Mouse (Mus musculus) left cerebral cortex, postnatal 25 days (tissue): ENCODE measurements at regions not wholly inside any gene's neighbourhood (a gene's known extent, or its start where the extent isn't known, plus 50 kb on each side); places are given as distances from the start of the nearest gene placed in this dataset.

Experiments
- DNase-seq, 2 experiments: peaks; one replicate each; pipeline ENCODE4 v3.0.0; 2022; ENCODE audit warnings: low spot score in 2 of 2, mixed read lengths in 1 of 2
- intact Hi-C: fragments of 180-260 bp; cut with DNase I; formaldehyde crosslinking; loops from one replicate; pipeline ENCODE4 v1.15.1; 2025

DNA sequence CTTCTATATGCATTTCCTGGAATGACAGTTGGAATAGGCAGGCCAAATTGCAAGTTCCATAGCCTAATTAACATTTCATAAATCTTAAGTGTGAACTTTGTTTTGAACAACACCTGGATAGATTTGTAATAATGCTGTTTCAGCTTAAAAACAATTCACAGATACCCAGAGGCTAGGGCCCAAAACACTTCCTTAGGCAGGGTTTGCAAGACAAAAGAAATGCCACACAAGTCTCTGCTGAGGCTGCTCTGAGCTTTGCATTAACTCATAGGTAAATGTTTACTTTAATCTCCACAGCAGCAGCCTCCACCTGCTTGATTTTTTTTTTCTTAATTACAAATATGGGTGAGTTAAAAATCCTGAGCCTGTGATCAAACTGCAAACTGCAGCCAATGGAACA, 118.4 kb downstream of the Gnat3 start:
- DNase-seq, result no peak

DNA sequence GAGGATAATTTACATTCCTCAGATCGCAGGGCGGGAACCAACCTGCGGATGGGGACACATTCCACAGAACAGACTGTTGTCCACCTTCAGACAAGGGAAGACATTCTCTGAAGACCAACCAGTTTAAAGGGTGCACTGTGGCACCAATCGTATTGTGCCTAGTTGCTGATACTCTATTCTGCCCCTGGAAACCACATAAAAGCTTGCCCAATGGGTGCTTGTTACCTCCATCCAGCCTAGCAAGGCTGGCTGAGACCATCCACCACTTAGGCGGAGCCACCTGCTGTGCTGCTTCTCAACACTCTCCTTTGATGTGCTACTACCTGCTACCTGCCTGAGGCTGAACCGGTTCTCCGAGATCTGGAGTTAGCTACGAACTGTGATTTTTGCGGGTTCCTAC, 119.9 kb downstream of the Gnat3 start:
- intact Hi-C loops, result no loop called here
- no peak for DNase-seq

More for the DNA sequence above, 118.4 kb downstream of the Gnat3 start:
- intact Hi-C loops, result no loop called here

DNA sequence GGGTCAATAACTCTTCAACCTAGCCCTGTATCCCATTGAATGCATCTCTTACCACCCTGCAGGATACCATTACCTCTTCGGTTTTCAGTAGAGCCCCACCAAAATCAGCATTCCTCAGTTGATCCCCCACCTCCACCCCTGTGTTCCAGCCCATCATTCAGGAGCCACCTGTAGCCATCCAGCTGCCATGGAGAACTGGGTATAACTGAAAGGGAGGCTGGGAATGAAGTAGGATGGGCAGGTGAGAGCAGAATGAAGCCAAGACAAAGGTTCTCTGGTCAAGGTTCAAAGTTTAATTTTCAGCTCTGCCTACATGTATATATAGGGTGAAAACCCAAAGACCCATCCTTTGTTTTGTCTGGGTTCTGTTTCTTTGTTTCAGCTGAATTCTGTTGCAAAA, 121.4 kb downstream of the Gnat3 start:
- no peak for DNase-seq
- intact Hi-C loops, result no loop called here

DNA sequence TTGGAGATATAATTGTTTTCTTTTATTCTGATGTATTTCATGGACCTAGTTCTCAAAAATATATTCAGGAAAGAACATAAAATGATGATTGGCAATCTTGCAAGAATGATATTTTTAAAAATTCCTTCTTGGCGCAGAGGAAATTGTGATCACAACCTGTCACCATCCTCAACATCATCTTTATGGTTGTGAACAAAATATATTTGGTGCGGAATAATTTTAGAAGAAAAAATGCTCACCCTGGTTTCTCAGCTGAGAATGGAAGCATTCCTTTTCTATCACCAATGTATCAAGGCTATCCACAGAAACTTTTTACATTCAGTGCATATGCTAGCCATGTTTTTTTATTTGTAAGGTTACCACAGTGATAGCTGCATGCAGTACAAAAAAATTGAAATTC, 123.1 kb downstream of the Gnat3 start:
- intact Hi-C loops, result no loop called here
- peak in 1 of 2 experiments; percentile 55 for DNase-seq

DNA sequence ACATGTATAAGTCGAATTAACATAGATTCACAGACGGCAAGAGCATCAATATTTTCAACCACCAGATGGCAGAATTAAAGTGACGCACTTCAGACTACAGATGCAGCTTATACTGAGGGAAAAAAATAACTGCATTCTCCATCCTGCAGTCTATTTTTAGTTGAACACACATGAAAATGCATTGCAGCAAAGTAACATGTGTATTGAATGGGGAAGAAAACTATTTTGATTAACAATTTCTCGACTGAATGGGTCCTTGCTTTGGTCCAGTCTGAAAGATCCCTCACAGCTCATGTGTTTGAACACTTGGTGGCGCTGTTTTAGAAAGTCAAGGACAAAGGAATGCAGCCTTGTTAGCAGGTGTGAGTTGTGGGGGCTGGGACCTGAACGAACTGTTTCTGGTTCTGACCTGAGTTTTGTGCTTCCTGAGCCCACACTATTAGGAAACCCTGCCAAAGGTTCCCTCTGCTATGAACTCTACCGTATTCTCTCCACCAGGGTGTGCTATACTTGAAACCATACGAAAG, 125.6 kb downstream of the Gnat3 start:
- intact Hi-C loops, result loop anchor here (1.0 to 2.0 kb wide), 2 partner anchors 272 to 357 kb away; partner anchors contain the start of gene Gnai1
- DNase-seq, result peak; percentile 45 to 86

DNA sequence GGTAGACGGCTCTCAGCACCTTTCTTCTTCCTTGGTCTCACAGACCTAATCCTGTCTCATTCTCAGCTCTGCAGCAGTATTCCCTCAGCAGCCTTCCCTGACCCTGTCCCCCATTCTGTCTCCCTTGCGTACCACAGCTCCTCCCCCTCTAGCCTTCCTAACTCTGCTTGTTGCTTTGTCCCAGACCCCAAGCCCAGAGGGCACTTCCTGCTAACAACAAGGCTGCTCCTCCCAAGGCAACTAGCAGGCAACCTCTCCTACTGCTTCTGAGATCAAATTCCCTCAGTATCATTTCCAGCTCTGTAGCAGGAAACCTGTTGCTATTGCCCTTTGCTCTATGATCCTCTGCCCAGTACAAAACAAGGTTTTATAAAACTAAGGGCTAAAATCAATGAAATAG, 127.6 kb downstream of the Gnat3 start:
- intact Hi-C loops, result loop anchor here (2.0 kb wide), 1 partner anchor 355 kb away; no protein-coding TSS in a partner anchor
- no peak for DNase-seq

DNA sequence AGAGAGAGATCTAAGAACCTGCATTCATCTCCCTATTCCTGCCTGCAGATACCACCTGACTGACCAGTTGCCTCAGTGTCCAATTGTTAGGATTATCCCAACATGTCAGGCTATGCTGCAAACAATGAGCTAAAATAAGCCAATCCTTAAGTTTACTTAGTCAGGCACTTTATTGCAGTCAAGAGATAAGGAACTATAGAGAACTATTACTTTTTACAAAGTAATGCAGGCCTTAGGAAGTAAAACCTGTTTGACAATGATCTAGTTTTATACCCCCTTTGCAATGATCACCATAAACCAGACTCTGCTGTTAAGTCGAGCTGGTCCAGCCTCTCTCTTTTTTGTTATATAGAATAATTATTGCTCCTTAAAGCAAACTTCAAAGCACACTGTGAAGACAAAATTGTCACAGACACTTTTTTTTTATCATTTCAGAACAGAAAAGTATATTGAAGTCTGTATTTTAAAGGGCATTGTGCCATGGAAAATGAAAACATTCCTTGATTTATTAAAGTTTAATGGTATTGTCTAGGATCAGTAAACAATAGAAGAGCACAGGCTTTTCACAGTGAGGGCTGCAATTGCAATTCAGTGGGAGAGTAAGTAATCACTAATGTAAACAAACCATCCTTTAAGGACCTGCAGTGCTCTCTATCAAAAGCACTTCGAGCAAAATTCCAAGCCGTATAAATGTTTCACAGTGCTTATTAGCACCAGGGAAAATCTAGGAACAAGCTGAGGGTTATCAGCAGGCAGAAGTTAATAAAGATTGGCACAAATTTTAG, 152.7 kb downstream of the Gnat3 start:
- intact Hi-C loops, result no loop called here
- DNase-seq, result no peak

DNA sequence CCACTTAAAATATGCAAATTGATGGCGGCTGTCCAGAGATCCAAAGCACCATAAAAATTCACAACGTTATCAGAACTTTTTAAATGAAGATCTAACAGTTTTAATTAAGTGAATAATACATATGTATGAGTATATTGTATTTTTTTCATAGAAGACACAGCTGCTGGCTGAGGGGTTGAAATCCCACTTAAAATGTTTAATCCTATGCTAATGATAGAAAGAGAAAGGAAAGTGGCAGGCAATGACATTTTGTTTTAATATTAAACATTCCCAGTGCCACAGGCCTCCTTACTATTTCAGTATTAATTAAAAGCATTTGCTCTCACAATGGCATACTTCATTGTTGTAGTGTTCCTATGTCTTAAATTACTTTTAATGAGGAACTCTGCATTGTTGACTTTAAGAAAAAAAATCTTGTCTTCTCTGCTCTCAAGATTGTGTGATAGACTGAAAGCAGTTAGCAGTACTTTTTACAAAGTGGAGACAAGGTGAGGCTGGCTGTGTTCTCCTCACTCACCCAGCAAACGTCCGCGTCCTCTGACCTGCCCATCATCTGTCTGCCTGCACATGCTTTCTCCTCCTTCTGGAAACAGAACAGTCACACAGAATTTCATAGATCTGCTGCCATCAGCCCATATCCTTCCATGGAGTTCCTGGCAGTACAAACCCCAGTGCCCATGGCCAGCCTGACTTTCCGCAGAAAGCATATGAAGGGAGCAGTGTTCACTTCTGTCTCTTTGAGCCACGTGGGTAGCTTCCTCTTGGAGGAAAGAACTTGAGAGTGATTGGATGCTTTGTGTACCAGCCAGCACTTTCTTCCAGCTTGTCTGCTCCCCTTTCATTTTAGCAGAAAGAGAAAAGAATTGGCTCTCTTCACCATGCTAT, 173.7 kb downstream of the Gnat3 start:
- no peak for DNase-seq
- intact Hi-C loops, result no loop called here

DNA sequence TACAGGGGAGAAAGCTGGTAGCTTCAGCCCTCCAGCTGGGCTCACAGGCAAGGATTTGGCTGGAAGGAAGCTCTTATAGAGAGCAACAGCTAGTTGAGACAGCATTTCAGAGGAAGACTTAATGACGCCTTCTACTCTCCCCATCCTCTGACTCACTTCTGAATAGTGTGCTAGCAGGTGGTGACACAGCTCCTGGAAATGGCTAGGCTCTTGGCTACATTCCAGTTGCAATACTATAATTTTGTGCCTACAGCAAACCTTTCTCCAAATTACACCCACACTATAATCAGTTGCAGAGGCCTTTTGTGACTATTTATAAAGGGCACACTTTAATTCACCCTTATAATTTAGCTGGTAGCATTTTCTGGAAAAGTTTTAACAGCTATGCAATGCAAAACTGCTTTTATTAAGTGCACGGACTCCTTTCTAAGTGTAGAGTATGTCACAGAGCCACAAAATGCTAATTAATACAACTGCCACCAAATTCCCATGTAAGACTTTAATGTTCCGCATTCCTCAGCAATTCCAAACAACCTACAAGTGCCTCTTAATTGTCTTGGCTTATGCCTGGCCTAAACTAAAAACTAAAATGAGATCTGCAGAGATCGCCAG, 175.2 kb downstream of the Gnat3 start:
- peak; percentile 16 to 35 for DNase-seq

DNA sequence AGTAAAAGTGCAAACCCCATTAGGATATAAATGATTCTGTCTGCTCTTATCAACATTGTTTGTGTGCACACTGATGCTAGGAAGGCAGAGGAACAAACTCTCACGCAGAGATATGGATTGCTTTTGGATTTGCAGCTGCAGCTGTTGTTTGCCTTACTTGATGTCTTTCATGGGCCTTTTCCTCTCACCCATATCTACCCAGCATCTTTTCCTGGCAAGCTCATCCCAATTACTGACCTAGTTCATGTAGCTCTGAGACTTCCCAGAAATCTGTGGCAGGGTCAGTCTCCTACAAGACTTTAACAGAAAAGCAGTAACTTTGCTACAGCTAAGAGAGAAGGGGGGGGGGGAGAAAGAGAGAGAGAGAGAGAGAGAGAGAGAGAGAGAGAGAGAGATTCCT, 189.9 kb downstream of the Gnat3 start:
- no peak for DNase-seq
- intact Hi-C loops, result no loop called here

More for the DNA sequence above, 175.2 kb downstream of the Gnat3 start:
- intact Hi-C loops, result no loop called here

DNA sequence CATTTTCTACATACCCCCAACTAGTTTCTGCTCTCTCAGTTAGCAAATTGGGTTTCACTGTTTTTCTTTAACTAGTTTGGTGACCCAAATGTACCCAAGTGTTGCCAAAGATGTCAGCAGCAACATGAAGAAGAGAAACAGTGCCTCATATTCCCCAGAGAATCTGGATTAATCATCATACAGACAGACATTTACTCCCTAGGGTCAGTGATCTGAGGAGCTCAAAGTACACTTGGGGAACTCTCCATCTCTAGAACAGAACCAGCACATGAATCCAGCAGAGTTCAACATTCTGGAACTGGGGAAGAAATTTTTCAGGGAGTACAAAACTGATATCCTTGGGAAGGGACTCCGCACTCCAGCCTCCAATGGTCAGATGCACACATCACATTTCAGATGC, 191.4 kb downstream of the Gnat3 start:
- intact Hi-C loops, result no loop called here
- no peak for DNase-seq

DNA sequence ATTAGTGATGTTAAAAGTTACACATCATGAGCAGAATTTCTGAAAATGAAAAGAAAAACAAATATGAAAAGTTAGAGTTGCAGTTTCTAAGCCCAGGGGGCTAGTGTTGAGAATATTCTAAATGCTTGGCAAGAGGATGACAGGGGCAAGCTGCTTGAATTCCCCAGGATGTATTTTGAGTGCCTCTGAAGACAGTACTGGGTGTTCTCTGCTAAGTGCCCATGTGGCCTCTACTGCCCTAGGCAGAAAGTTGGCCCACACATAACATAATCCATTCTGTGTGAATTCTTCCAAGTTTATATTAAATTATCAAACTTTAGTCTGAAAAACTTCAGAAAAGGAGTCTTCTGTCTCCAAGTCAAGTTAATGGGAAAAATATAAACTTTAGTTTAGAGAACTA, 196.6 kb downstream of the Gnai1 start:
- intact Hi-C loops, result no loop called here
- no peak for DNase-seq

DNA sequence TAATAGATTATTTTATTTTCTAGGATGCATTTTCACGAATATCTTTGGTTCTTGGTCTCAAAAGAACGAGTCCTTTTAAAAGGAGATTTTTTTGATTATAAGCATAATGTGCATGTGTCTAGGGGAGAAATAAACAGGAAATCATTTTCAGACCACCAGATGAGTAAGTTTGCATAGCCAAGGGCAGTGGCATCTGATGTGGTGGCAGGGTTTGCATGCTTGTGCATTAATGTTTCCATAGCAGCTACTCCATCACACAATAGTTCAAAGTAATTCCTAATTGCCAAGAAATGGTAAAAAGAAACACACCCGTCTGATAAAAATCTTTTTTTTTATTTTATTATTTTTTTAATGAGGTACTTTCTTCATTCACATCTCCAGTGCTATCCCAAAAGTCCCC, 182.3 kb downstream of the Gnai1 start:
- no peak for DNase-seq
- intact Hi-C loops, result no loop called here

DNA sequence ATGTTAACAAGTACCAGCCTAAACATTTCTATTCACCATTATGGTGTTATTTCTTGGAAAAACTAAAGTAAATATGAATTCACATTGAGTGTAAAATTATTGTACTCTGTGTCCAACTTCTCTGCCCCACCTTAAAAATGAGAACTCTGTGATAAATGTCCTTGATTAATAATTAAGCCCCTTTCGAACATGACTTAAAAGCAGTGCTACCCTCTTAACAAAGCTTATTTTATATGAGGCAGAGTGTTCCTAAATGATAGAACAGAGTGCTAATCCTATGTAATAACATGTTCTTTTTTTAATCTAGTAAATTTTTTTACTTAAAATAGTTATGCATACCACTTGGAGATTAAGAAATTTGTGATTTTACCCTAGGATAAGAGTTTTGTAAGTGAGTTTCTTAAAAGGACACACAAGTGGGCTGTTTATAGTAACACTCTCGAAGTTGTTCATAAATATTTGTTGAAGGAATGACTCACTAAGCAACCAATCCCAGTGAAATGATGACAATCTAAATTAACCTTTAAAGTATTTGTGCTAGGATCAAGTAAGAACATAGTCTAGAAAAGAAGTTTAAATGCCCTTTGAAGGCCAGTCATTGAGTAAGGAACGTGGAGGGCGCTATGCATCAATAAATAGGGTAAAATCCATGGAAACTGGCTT, 148.6 kb downstream of the Gnai1 start:
- DNase-seq, result no peak
- intact Hi-C loops, result no loop called here
